Mouse (Mus musculus): Measurements from ENCODE around the gene Gm20518.

GRCm38 (mm10) chr16:17896091-17896490 is 4.6 kb upstream of the Gm20518 start:
- TF ChIP-seq CTCF (IDR thresholded peaks at IDR 0.05) (no peak), EP300 (IDR thresholded peaks at IDR 0.05) (no peak)
